Mouse (Mus musculus): ENCODE measurements at regions not wholly inside any gene's neighbourhood (a gene's known extent, or its start where the extent isn't known, plus 50 kb on each side); places are given as distances from the start of the nearest gene placed in this dataset.

DNA sequence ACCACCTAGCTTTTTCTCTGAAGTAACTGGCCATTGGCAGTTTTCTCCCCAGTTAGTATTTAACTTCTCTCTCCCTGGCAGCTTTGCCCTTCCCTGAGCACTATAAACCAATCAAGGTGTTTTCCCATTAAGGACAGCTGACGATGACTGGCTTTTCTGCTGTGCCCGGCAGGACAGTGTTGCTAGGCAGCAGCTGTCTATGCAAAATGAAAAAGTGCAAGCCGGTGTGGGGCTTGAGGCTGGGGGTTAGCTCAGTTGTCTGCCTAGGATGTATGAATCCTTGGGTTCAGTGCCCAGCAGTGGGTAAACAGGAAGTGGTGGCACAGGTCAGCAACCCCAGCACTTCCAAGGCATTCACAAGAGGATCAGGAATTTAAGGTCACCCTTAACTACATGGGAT is 60.9 kb upstream of the Klf4 start:
- no peak for TF ChIP-seq GATA1 (IDR thresholded peaks at IDR 0.05; ENCODE audit: borderline replicate concordance, low read length)
- TF ChIP-seq FLI1 (IDR thresholded peaks at IDR 0.05; ENCODE audit: low read length), result no peak
